Mouse (Mus musculus): Measurements from ENCODE around the gene Iscu.

- no peak for TF ChIP-seq EP300 (IDR thresholded peaks at IDR 0.05; ENCODE audit: low read depth)
- no peak for TF ChIP-seq CTCF (IDR thresholded peaks at IDR 0.05; ENCODE audit: low read depth)
These were observed 45.3 kb upstream of the Iscu start for GRCm38 (mm10) chr5:113727238-113727637.

Measured in heart, postnatal 0 days (tissue).